Mouse (Mus musculus) urinary bladder, postnatal 14 days (tissue): ENCODE measurements around the gene Vmn1r155.
"Not testable (repeated sequence)": the region's sequence is repeated elsewhere in the genome, so short reads cannot be mapped to it uniquely, and the experiment has no call there.

Experiments
- DNase-seq: peaks from one replicate; pipeline ENCODE4 v3.0.0; 2021; ENCODE audit warnings: low spot score

Gene Vmn1r155

DNA sequence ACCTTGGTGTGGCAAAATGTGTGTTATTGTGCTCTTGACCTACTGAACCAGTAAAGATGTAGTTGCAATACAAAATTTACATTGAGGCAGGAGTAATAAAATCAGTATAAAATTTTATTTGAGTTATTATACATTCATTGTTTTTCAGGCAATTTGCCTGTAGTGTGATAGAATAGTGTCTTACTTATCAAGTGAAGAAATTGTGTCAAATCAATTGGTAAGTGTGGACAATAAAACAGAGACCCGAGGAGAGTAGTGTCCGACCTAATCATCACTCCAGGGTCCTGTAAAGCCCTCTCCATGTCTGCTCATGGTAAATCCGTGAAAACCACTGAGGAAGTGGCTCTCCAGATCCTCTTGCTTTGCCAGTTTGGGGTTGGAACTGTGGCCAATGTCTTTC is at the start of gene Vmn1r155:
TSS of gene Vmn1r155 (plus strand) at position 301 of the 400 bp plus-strand sequence.
- not testable (repeated sequence) for DNase-seq

DNA sequence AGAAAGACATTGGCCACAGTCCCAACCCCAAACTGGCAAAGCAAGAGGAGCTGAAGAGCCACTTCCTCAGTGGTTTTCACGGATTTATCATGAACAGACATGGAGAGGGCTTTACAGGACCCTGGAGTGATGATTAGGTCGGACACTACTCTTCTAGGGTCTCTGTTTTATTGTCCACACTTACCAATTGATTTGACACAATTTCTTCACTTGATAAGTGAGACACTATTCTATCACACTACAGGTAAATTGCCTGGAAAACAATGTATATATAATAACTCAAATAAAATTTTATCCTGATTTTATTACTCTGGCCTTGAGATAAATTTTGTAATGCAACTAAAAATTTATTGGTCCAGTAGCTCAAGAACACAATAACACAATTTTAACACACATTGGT is 34.4 kb downstream of the Vmn1r155 start, which contains the start of gene Gm8693:
TSS of gene Gm8693 (minus strand) at position 101 of the 400 bp plus-strand sequence.
- DNase-seq = not testable (repeated sequence)
